Mouse (Mus musculus): Measurements from ENCODE around the gene Hist1h3c. TPM values are rescaled to one million over a fixed set of nuclear protein-coding genes. Genes with fewer than 3 reads are reported as not detected.
A peak's percentile ranks its signal among the peaks of the same experiment; 100 is the strongest.
"Not testable (repeated sequence)": the region's sequence is repeated elsewhere in the genome, so short reads cannot be mapped to it uniquely, and the experiment has no call there.

The Hist1h3c gene
- polyA plus RNA-seq, 1 experiment = 2.3 TPM

GRCm38 (mm10) chr13:23725213-23725612 lies 20.2 kb downstream of the Hist1h3c start:
- no peak overlapping the region for H3K4me3 ChIP-seq (ENCODE audit: control insufficient read depth, low read depth, low read length)
- no peak overlapping the region for H3K27ac ChIP-seq (ENCODE audit: control insufficient read depth, insufficient read depth, low read depth, low read length)
- TF ChIP-seq POLR2A (IDR thresholded peaks at IDR 0.05; ENCODE audit: control insufficient read depth, low read depth, low read length) = no peak
- no peak for TF ChIP-seq CTCF (IDR thresholded peaks at IDR 0.05; ENCODE audit: control insufficient read depth, insufficient read depth, insufficient replicate concordance, low read depth, low read length)
- no peaks in the 10 kb centered on the region for H3K36me3 ChIP-seq (ENCODE audit: control insufficient read depth, insufficient read depth, low read length)
- H3K27me3 ChIP-seq (ENCODE audit: control insufficient read depth, insufficient read depth, low read length) = no peaks in the 10 kb centered on the region
- peaks cover 3% of the 10 kb centered on the region; the same call in 1 of the 2 replicates for H3K4me1 ChIP-seq (ENCODE audit: control insufficient read depth, insufficient read depth, low read length)

DNA sequence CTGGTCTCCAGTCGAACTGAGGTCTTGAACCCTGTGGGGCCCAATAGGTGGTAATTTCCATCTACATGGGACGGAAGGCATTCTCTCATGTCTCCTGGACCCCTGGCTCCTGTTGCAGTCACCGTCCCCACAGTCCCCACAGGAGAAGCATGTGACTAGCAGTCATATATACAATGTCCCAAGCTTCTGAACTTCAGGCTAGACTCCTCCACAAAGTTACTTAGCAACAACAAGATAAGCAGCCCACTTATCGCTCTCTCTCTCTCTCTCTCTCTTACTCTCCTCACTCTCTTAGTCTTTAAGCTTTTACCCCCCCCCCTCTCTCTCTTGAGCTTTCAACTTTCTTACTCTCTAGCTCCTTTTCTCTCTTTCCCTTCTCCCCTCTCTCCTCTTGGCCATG lies 21.2 kb downstream of the Hist1h3c start:
- TF ChIP-seq CTCF (IDR thresholded peaks at IDR 0.05; ENCODE audit: control insufficient read depth, insufficient read depth, insufficient replicate concordance, low read depth, low read length) (no peak), POLR2A (IDR thresholded peaks at IDR 0.05; ENCODE audit: control insufficient read depth, low read depth, low read length) (no peak)
- H3K36me3 ChIP-seq (ENCODE audit: control insufficient read depth, insufficient read depth, low read length) = no peaks in the 10 kb centered on the region
- peak overlapping the region; percentile 37; the same call in 1 of the 2 replicates for H3K27ac ChIP-seq (ENCODE audit: control insufficient read depth, insufficient read depth, low read depth, low read length)
- H3K4me1 ChIP-seq (ENCODE audit: control insufficient read depth, insufficient read depth, low read length) = peaks cover under 1% of the 10 kb centered on the region; the same call in 1 of the 2 replicates
- H3K4me3 ChIP-seq (ENCODE audit: control insufficient read depth, low read depth, low read length) = no peak overlapping the region
- H3K27me3 ChIP-seq (ENCODE audit: control insufficient read depth, insufficient read depth, low read length) = no peaks in the 10 kb centered on the region

GRCm38 (mm10) chr13:23717593-23718245 lies 27.7 kb downstream of the Hist1h3c start:
- not testable (repeated sequence) for H3K4me3 ChIP-seq (ENCODE audit: control insufficient read depth, low read depth, low read length); H3K27ac ChIP-seq (ENCODE audit: control insufficient read depth, insufficient read depth, low read depth, low read length); H3K4me1 ChIP-seq (ENCODE audit: control insufficient read depth, insufficient read depth, low read length); H3K27me3 ChIP-seq (ENCODE audit: control insufficient read depth, insufficient read depth, low read length); H3K36me3 ChIP-seq (ENCODE audit: control insufficient read depth, insufficient read depth, low read length)

- TF ChIP-seq CTCF (IDR thresholded peaks at IDR 0.05; ENCODE audit: control insufficient read depth, insufficient read depth, insufficient replicate concordance, low read depth, low read length) (no peak), POLR2A (IDR thresholded peaks at IDR 0.05; ENCODE audit: control insufficient read depth, low read depth, low read length) (no peak)
- H3K27ac ChIP-seq (ENCODE audit: control insufficient read depth, insufficient read depth, low read depth, low read length) = 0 out of 2 replicates have a peak overlapping the region, but pooled peaks have one; percentile 21
- H3K36me3 ChIP-seq (ENCODE audit: control insufficient read depth, insufficient read depth, low read length) = no peaks in the 10 kb centered on the region
- no peaks in the 10 kb centered on the region for H3K27me3 ChIP-seq (ENCODE audit: control insufficient read depth, insufficient read depth, low read length)
- H3K4me1 ChIP-seq (ENCODE audit: control insufficient read depth, insufficient read depth, low read length) = no peaks in the 10 kb centered on the region
- H3K4me3 ChIP-seq (ENCODE audit: control insufficient read depth, low read depth, low read length) = no peak overlapping the region
These were observed 28.2 kb downstream of the Hist1h3c start for GRCm38 (mm10) chr13:23717176-23717575.

GRCm38 (mm10) chr13:23716261-23717042 lies 28.9 kb downstream of the Hist1h3c start:
- TF ChIP-seq POLR2A (IDR thresholded peaks at IDR 0.05; ENCODE audit: control insufficient read depth, low read depth, low read length) (no peak), CTCF (IDR thresholded peaks at IDR 0.05; ENCODE audit: control insufficient read depth, insufficient read depth, insufficient replicate concordance, low read depth, low read length) (no peak)
- Histone ChIP-seq H3K27me3 (ENCODE audit: control insufficient read depth, insufficient read depth, low read length) (no peaks in the 10 kb centered on the region), H3K4me1 (ENCODE audit: control insufficient read depth, insufficient read depth, low read length) (no peaks in the 10 kb centered on the region), H3K36me3 (ENCODE audit: control insufficient read depth, insufficient read depth, low read length) (no peaks in the 10 kb centered on the region), H3K4me3 (ENCODE audit: control insufficient read depth, low read depth, low read length) (no peak overlapping the region), H3K27ac (ENCODE audit: control insufficient read depth, insufficient read depth, low read depth, low read length) (no peak overlapping the region)

- TF ChIP-seq POLR2A (IDR thresholded peaks at IDR 0.05; ENCODE audit: control insufficient read depth, low read depth, low read length) = peak; percentile 34; the same call in 1 of the 2 replicates
- no peak for TF ChIP-seq CTCF (IDR thresholded peaks at IDR 0.05; ENCODE audit: control insufficient read depth, insufficient read depth, insufficient replicate concordance, low read depth, low read length)
- Histone ChIP-seq H3K36me3 (ENCODE audit: control insufficient read depth, insufficient read depth, low read length) (no peaks in the 10 kb centered on the region), H3K4me1 (ENCODE audit: control insufficient read depth, insufficient read depth, low read length) (peaks cover 6% of the 10 kb centered on the region), H3K4me3 (ENCODE audit: control insufficient read depth, low read depth, low read length) (peak within 1 kb of the TSS; percentile 79), H3K27ac (ENCODE audit: control insufficient read depth, insufficient read depth, low read depth, low read length) (peak within 1 kb of the TSS; percentile 41), H3K27me3 (ENCODE audit: control insufficient read depth, insufficient read depth, low read length) (no peaks in the 10 kb centered on the region)
These were observed 34.9 kb downstream of the Hist1h3c start, which contains the start of gene Hfe for GRCm38 (mm10) chr13:23710374-23711089. TSS of gene Hfe (minus strand) at chr13:23710854.

All from testis, adult 2 months (tissue).